Mouse (Mus musculus): Measurements from ENCODE around the gene Syt1.

The Syt1 gene

GRCm38 (mm10) chr10:109010241-109011193, at the start of gene Syt1:
Syt1 (minus strand) TSS chr10:109010982.
- peak; percentile 8 for DNase-seq

DNA sequence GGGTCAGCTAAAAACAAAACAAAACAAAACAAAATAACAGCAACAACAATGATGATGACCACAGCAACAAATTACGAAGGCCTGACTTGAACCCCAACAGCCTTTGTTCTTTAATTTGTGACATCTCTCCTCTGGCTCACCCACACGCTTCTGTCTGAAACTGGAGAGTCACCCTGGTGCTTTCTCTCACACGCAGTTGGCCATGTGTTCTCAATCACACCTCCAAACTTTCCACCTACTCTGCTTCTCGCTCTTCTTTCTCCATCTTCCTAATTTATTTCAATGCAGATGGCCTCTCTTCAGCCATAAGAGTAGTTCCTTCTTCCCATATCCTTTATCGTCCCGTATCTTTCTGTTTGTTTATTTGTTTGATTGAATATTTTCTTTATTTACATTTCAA, 45.7 kb upstream of the Syt1 start:
- no peak for DNase-seq

- DNase-seq, result no peak
Measured at GRCm38 (mm10) chr10:109047537-109047936, 36.8 kb upstream of the Syt1 start.

DNA sequence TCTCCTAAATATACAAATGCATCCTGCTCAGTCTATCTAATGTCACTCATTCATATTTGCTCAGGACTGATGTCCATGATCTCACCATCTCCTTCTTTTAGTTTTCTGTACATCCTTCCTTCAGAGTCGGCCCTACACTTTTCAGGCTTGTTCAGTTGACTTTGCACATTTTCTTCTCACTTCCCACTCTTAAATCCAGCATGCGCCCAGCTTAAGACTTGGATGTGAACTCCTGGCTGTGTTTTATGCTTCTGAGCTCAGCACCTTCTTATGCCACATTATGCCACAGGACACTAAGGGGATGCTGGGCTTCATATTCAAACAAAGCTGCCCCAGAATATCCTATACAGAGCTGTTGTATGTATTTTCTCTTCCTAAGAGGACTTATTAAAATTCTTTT, 36.2 kb upstream of the Syt1 start:
- DNase-seq, result no peak

DNA sequence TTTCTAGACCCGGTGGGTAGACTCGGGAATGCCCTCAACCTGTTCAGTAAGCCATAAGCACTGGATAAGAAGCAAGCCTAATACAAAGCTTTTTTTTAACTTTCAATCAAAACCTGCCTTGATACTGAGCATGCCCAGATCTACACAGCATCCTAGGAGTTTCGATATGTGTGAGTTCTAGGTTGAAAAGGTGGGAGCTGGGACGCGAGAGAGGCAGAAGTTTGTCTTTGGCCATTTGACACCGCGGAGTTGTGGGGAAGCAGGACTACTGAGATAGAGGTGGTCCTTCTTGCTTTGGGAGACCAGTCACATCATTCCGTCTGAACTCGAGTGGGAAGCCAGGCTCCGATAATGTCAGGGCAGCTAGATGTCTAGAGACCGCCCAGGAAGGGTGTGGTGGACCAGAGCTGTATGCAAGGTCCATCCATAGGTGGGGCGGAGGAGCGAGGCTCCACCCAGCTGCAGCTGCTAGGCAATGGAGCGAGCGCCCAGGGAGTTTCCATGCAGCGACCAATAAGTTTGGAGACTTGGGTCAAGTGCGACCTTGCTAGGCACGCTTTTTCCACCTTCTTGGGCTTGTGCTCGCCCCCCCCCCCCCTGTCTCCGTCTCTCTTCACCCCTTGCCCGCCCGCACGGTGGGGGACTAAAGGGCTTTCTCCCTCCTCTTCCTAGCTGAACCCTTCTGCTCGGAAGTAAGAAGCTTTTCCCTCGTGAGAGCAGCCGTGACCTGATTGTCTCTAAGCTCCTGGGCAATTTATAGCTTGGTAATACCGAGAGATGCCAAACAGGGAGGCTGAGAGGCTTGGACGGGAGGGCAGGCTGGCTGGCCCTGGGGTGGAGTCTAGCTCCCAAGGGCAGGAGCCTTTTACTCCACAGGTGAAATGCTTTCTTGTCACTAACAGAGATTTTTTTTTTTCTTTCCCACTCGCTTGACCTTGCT, 714 bp upstream of the Syt1 start:
- peak; percentile 22 for DNase-seq

GRCm38 (mm10) chr10:109009831-109010230, 951 bp downstream of the Syt1 start:
- DNase-seq, result no peak

- no peak for DNase-seq
Measured at GRCm38 (mm10) chr10:109008456-109008855, 2.3 kb downstream of the Syt1 start.

GRCm38 (mm10) chr10:109003482-109003881, 7.3 kb downstream of the Syt1 start:
- no peak for DNase-seq

DNA sequence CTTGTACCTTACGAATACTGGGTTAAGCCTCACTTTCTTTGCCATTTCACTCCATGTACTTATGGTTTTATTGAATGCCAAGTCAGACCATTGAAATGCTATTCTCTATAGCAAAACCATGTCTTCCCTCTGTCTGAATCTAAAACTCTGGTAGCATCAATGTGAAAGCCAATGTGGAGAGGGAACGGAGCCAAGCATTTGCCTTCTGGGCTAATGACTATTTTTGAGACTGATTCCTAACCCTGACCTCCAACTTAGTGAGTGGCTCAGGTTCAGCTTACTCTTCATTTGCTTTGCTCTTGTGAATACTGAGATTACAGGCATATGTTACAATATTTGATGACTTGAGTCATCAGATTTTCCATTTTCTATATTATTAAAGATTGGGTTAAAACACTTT, 23.5 kb downstream of the Syt1 start:
- DNase-seq, result no peak

DNA sequence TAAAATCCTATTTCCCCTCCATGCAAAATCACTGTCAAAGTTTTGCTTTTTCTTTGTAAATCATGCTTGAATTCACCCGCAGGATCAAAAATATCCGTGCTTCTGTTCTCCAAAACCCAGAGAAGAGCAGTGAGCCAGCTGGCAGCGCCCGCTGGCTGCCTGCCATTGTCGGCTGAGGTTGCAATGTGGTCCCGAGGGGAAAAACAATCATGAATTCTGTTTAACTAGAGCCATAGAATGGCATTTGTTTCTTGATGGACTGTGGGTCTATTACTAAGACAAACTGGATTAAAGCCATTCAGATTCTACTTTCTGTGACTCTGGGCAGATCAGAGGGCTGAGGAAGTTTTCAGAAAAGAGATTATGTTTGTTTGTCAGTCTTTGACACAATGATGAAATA, 31.1 kb downstream of the Syt1 start:
- peak; percentile 23 for DNase-seq

DNA sequence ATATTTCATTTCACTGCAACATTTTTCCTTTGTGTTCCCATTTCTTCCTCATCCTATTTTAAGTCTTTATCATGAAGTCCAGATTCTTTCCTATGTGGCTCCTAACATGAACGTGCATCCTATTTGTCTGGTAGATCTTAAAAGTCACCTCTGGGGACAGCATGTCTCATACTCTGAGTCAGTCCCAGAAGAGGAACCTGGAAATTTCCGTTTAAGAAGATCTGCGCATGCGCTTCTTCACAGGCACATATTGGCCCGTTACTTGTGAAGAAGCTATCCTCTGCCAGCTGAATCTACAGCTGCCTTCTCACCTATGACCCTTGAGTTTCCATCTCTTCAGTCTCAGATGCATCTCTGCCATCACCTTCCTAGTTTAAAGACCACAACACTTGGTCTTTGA, 55.8 kb downstream of the Syt1 start:
- no peak for DNase-seq

DNA sequence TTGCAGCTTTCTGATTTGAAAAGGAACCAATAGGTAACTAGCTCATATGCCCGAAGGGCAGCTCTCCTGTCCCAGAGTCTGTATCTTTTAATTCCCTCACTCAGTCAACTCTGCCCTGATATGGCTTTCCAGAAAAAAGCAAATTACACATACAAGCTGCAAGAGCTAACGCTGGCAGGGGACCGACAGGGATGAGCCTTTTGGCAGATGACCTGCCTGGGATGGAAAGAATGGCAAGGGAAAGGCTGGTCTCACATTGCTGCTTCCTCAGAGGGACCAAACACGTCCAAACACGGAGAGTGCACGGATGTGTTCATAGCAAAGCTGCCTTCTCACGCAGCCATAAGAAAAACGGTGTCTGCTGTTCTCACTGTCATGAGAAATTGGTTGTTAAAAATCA, 58.6 kb downstream of the Syt1 start:
- DNase-seq, result no peak

DNA sequence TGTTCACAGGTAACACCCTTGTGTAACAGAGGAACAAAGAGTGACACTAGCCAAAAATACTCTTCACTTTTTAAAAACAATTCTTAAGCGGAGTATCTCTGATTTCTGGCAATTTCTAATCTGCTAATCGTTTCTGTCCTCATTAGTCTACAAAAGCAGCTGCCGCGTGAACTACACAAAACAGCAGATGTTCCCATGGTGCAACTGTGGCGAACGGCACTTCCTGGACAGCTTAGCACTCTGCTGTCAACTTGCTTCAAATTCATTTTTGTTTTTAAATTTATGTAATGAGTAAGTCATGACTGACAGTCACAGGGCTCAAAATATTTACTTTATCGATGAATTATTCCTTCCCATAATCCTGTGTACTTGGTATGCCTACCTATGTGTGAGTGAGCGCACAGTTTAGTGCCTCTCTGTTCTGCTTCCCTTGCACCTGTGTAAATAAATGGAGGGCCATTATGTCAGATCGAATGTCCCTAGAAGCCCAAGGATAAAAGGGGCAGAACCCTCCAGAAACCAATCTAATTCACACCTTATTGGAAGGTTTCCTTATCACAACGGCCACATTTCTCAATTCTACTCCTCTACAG, 73.8 kb downstream of the Syt1 start:
- no peak for DNase-seq

GRCm38 (mm10) chr10:108930299-108930698, 80.5 kb downstream of the Syt1 start:
- no peak for DNase-seq

DNA sequence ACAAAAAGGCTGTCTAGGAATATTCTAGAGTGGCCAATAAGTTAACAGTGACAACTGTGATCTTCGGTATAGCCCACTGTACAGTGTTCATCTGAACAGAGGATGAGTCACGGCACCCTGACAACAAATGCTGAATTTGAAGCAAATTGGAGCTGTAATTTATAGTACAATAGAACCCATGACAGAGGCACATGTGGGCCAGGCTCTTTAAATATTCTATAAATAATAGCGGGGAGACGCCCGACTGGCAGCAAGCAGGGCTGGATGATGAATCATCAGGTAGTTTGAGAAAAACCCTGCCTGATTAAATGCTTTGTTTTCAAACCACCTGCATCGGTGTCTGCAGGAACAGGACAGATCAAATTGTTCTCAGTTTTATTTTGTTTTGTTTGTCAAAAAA, 81.1 kb downstream of the Syt1 start:
- DNase-seq, result no peak

DNA sequence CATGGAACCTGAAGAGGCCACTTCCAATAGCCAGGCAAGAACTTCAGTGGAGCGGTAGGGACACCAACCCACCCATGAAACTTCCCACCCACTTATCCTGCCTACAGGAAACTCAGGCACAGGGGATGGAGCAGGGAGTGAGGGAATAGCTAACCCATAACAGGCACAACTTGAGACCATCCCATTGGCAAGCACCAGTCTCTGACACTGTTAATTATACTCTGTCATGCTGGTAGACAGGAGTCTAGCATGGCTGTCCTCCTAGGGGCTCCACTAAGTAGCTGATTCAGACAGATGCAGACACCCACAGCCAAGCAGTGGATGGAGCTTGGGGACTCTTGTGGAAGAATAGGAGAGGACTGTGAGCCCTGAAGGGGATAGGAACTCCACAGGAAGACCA, 105.5 kb downstream of the Syt1 start:
- no peak for DNase-seq

GRCm38 (mm10) chr10:108904371-108904770, 106.4 kb downstream of the Syt1 start:
- DNase-seq, result no peak

GRCm38 (mm10) chr10:108896529-108896928, 114.3 kb downstream of the Syt1 start:
- DNase-seq, result no peak

DNA sequence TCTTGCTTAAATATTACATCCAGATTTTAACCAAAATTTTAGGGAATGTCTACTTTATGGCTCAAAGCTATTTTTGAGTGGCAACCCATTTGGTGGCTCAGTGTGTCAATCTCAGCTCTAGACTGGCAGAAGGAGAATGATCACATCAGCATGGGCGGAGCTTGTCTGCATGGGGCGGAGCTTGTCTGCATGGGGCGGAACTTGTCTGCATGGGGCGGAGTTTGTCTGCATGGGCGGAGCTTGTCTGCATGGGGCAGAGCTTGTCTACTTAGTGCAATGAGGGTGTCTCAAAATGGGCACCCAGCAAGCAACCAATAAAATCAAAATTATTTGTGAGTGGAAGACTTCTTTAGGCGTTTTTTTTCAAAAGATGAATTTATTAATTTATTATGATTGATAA, 117.5 kb downstream of the Syt1 start:
- DNase-seq, result no peak

DNA sequence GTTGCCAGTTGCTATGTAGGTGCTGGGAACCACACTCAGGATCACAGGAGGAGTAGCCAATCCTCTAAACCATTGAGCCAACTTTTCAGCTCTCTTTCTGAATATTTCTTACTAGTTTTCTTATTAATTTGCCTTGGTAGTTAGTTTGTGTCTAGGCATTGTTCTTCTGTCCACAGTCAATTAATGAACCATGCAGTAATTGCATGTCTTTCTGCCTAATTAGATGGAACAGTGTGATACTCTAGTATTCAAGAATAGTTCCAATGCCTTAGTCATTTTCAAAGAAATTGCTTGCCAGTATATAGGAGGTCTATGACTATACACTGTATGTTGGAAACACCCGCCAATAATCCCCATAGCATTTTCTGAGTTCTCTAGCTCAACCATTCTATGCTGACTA, 118.3 kb downstream of the Syt1 start:
- no peak for DNase-seq

- DNase-seq, result no peak
Measured at GRCm38 (mm10) chr10:108889084-108889483, 121.7 kb downstream of the Syt1 start.

- DNase-seq, result no peak
Measured at GRCm38 (mm10) chr10:108886781-108887180, 124.0 kb downstream of the Syt1 start.

- DNase-seq, result no peak
Measured at GRCm38 (mm10) chr10:108885769-108886168, 125.0 kb downstream of the Syt1 start.
